Mouse (Mus musculus) hindbrain, embryonic 15.5 days (tissue): ENCODE results near the gene Hectd2. TPM values are rescaled to one million over a fixed set of nuclear protein-coding genes. Genes with fewer than 3 reads are reported as not detected.

Experiments used
- ATAC-seq: fragments of 200-750 bp; cut with Nextera tagmentation; 2 replicates; pipeline ENCODE4 v1.8.0; 2017; ENCODE audit warnings: low read depth, moderate number of reproducible peaks, moderate TSS enrichment; ENCODE audit not compliant: low FRiP score
- H3K27ac ChIP-seq: fragments of 300-500 bp; sonication (generic); replicated peaks from 2 replicates; pipeline ENCODE4 v1.5.1; 2015; ENCODE audit warnings: mild to moderate bottlenecking, inconsistent platforms
- H3K27me3 ChIP-seq: fragments of 300-500 bp; sonication (generic); 2 replicates; pipeline ENCODE4 v1.6.1; 2015; ENCODE audit warnings: control low read depth, inconsistent platforms
- H3K36me3 ChIP-seq: fragments of 300-500 bp; sonication (generic); 2 replicates; pipeline ENCODE4 v1.6.1; 2015; ENCODE audit warnings: control low read depth, inconsistent platforms
- H3K4me1 ChIP-seq: fragments of 300-500 bp; sonication (generic); replicated peaks from 2 replicates; pipeline ENCODE4 v1.6.1; 2015; ENCODE audit warnings: control low read depth, inconsistent platforms
- H3K4me2 ChIP-seq: fragments of 300-500 bp; sonication (generic); 2 replicates; pipeline ENCODE4 v1.6.1; 2015; ENCODE audit warnings: moderate library complexity, mild to moderate bottlenecking, inconsistent platforms
- H3K4me3 ChIP-seq: fragments of 300-500 bp; sonication (generic); 2 replicates; pipeline ENCODE4 v1.5.1; 2015; ENCODE audit warnings: mild to moderate bottlenecking, inconsistent platforms
- H3K9ac ChIP-seq: fragments of 300-500 bp; sonication (generic); 2 replicates; pipeline ENCODE4 v1.6.1; 2015; ENCODE audit warnings: inconsistent platforms
- H3K9me3 ChIP-seq: fragments of 300-500 bp; sonication (generic); 2 replicates; pipeline ENCODE4 v1.6.1; 2016; ENCODE audit warnings: control low read depth, inconsistent platforms
- WGBS: fragments of 180-500 bp; shearing (Covaris S2); methylation state at CpG from one replicate; pipeline ENCODE4 v1.1.7; 2015; 5-methylcytosine and 5-hydroxymethylcytosine counted together
- polyA plus RNA-seq: library from polyadenylated mRNA; unstranded; fragments of >200 nt; fragmentation: Nextera tagmentation; extraction: Ambion mirVana; gene quantifications from 2 replicates; pipeline ENCODE4 v1.2.1, GENCODE M21; 2015

Gene Hectd2
- polyA plus RNA-seq, 1 experiment from 2014 or later = 11.8 TPM

GRCm38 (mm10) chr19:36575159-36575558 is 20.7 kb downstream of the Hectd2 start:
- ATAC-seq = no peak
- no peak overlapping the region for H3K27ac ChIP-seq
- no peaks in the 10 kb centered on the region for H3K27me3 ChIP-seq
- no peak overlapping the region for H3K9ac ChIP-seq
- H3K9me3 ChIP-seq = no peaks in the 10 kb centered on the region
- no peak overlapping the region for H3K4me3 ChIP-seq
- no peaks in the 10 kb centered on the region for H3K4me1 ChIP-seq
- WGBS = 92% methylated on average over 6 of the region's 6 CpGs
- peaks cover 11% of the 10 kb centered on the region for H3K36me3 ChIP-seq
- H3K4me2 ChIP-seq = no peak overlapping the region

GRCm38 (mm10) chr19:36580874-36581273 is 26.4 kb downstream of the Hectd2 start:
- no peak overlapping the region for H3K4me2 ChIP-seq
- H3K9ac ChIP-seq = no peak overlapping the region
- WGBS = 67% methylated on average over 3 of the region's 3 CpGs

GRCm38 (mm10) chr19:36582116-36582515 is 27.7 kb downstream of the Hectd2 start:
- Histone ChIP-seq H3K4me1 (no peaks in the 10 kb centered on the region), H3K36me3 (0 out of 2 replicates have a peak, but pooled peaks cover 2% of the 10 kb centered on the region), H3K4me3 (no peak overlapping the region), H3K4me2 (no peak overlapping the region), H3K27ac (no peak overlapping the region), H3K9ac (no peak overlapping the region), H3K27me3 (no peaks in the 10 kb centered on the region), H3K9me3 (no peaks in the 10 kb centered on the region)
- WGBS = 91% methylated on average over 1 of the region's 1 CpGs
- no peak for ATAC-seq

More at GRCm38 (mm10) chr19:36580874-36581273, 26.4 kb downstream of the Hectd2 start:
- Histone ChIP-seq H3K9me3 (no peaks in the 10 kb centered on the region), H3K27me3 (no peaks in the 10 kb centered on the region), H3K4me3 (no peak overlapping the region), H3K4me1 (no peaks in the 10 kb centered on the region), H3K36me3 (peaks cover 8% of the 10 kb centered on the region), H3K27ac (no peak overlapping the region)
- ATAC-seq = no peak

GRCm38 (mm10) chr19:36585505-36585904 is 31.1 kb downstream of the Hectd2 start:
- H3K4me2 ChIP-seq = no peak overlapping the region
- no peak overlapping the region for H3K4me3 ChIP-seq
- no peak overlapping the region for H3K9ac ChIP-seq
- H3K4me1 ChIP-seq = no peaks in the 10 kb centered on the region
- no peaks in the 10 kb centered on the region for H3K9me3 ChIP-seq
- H3K27ac ChIP-seq = no peak overlapping the region
- H3K36me3 ChIP-seq = peaks cover 6% of the 10 kb centered on the region; the same call in 1 of the 2 replicates
- ATAC-seq = no peak
- no peaks in the 10 kb centered on the region for H3K27me3 ChIP-seq
- 98% methylated on average over 1 of the region's 1 CpGs for WGBS

- Histone ChIP-seq H3K4me3 (no peak overlapping the region), H3K27me3 (no peaks in the 10 kb centered on the region), H3K4me1 (no peaks in the 10 kb centered on the region), H3K9ac (no peak overlapping the region), H3K27ac (no peak overlapping the region), H3K9me3 (no peaks in the 10 kb centered on the region), H3K36me3 (peaks cover 4% of the 10 kb centered on the region; the same call in 1 of the 2 replicates), H3K4me2 (no peak overlapping the region)
- whole genome bisulfite sequencing = 100% methylated on average over 1 of the region's 1 CpGs
- ATAC-seq = no peak
Measured at GRCm38 (mm10) chr19:36594409-36594808, 40.0 kb downstream of the Hectd2 start.

- 69% methylated on average over 8 of the region's 8 CpGs for WGBS
Measured at GRCm38 (mm10) chr19:36601869-36602268, 47.4 kb downstream of the Hectd2 start.

GRCm38 (mm10) chr19:36602535-36603312 is 48.3 kb downstream of the Hectd2 start:
- Histone ChIP-seq H3K4me1 (peaks cover 7% of the 10 kb centered on the region; the same call in 1 of the 2 replicates), H3K27ac (0 out of 2 replicates have a peak overlapping the region, but pooled peaks have one; percentile 30), H3K36me3 (0 out of 2 replicates have a peak, but pooled peaks cover 3% of the 10 kb centered on the region), H3K9ac (no peak overlapping the region), H3K4me2 (no peak overlapping the region), H3K27me3 (no peaks in the 10 kb centered on the region), H3K9me3 (no peaks in the 10 kb centered on the region), H3K4me3 (no peak overlapping the region)
- WGBS = 16% methylated on average over 11 of the region's 11 CpGs
- ATAC-seq = no peak; the same call in 1 of the 2 replicates

More at GRCm38 (mm10) chr19:36601869-36602268, 47.4 kb downstream of the Hectd2 start:
- Histone ChIP-seq H3K9me3 (no peaks in the 10 kb centered on the region), H3K27ac (no peak overlapping the region), H3K4me3 (no peak overlapping the region), H3K4me1 (peaks cover 7% of the 10 kb centered on the region; the same call in 1 of the 2 replicates), H3K36me3 (no peaks in the 10 kb centered on the region), H3K27me3 (no peaks in the 10 kb centered on the region), H3K4me2 (no peak overlapping the region), H3K9ac (no peak overlapping the region)
- ATAC-seq = no peak

- WGBS = 52% methylated on average over 1 of the region's 1 CpGs
Measured at GRCm38 (mm10) chr19:36606270-36606669, 51.8 kb downstream of the Hectd2 start.

GRCm38 (mm10) chr19:36609229-36609628 is 54.8 kb downstream of the Hectd2 start:
- Histone ChIP-seq H3K9me3 (no peaks in the 10 kb centered on the region), H3K27ac (no peak overlapping the region), H3K27me3 (no peaks in the 10 kb centered on the region), H3K4me3 (no peak overlapping the region), H3K4me2 (no peak overlapping the region), H3K4me1 (no peaks in the 10 kb centered on the region), H3K9ac (no peak overlapping the region), H3K36me3 (peaks cover 13% of the 10 kb centered on the region)
- WGBS = 43% methylated on average over 3 of the region's 3 CpGs
- no peak for ATAC-seq

More at GRCm38 (mm10) chr19:36606270-36606669, 51.8 kb downstream of the Hectd2 start:
- Histone ChIP-seq H3K4me1 (peaks cover 7% of the 10 kb centered on the region; the same call in 1 of the 2 replicates), H3K9ac (no peak overlapping the region), H3K36me3 (0 out of 2 replicates have a peak, but pooled peaks cover 3% of the 10 kb centered on the region), H3K27ac (no peak overlapping the region), H3K27me3 (no peaks in the 10 kb centered on the region), H3K4me2 (no peak overlapping the region), H3K9me3 (no peaks in the 10 kb centered on the region), H3K4me3 (no peak overlapping the region)
- no peak for ATAC-seq

- H3K4me1 ChIP-seq = no peaks in the 10 kb centered on the region
- H3K27me3 ChIP-seq = no peaks in the 10 kb centered on the region
- peaks cover 17% of the 10 kb centered on the region for H3K36me3 ChIP-seq
- WGBS = 87% methylated on average over 2 of the region's 2 CpGs
- H3K9ac ChIP-seq = no peak overlapping the region
- no peak for ATAC-seq
- H3K27ac ChIP-seq = no peak overlapping the region
- no peak overlapping the region for H3K4me3 ChIP-seq
- H3K4me2 ChIP-seq = no peak overlapping the region
- H3K9me3 ChIP-seq = no peaks in the 10 kb centered on the region
Measured at GRCm38 (mm10) chr19:36610309-36610708, 55.9 kb downstream of the Hectd2 start.

GRCm38 (mm10) chr19:36625906-36626305 is 71.5 kb downstream of the Hectd2 start:
- H3K4me2 ChIP-seq = no peak overlapping the region
- 86% methylated on average over 1 of the region's 1 CpGs for WGBS
- no peaks in the 10 kb centered on the region for H3K9me3 ChIP-seq
- no peaks in the 10 kb centered on the region for H3K36me3 ChIP-seq
- H3K4me3 ChIP-seq = no peak overlapping the region
- ATAC-seq = no peak
- no peak overlapping the region for H3K9ac ChIP-seq
- H3K4me1 ChIP-seq = no peaks in the 10 kb centered on the region
- H3K27me3 ChIP-seq = no peaks in the 10 kb centered on the region
- no peak overlapping the region for H3K27ac ChIP-seq

GRCm38 (mm10) chr19:36626881-36627280 is 72.4 kb downstream of the Hectd2 start:
- Histone ChIP-seq H3K4me3 (no peak overlapping the region), H3K27me3 (no peaks in the 10 kb centered on the region), H3K9me3 (no peaks in the 10 kb centered on the region), H3K27ac (no peak overlapping the region), H3K4me2 (no peak overlapping the region), H3K9ac (no peak overlapping the region), H3K4me1 (no peaks in the 10 kb centered on the region), H3K36me3 (no peaks in the 10 kb centered on the region)
- 85% methylated on average over 4 of the region's 4 CpGs for WGBS
- no peak for ATAC-seq
